Comparison of ENCODE assay signal across 8 mouse cellular contexts in genomic region chr5:24729797-24730487, GRCm38 (mm10). TPM values are rescaled to one million over a fixed set of nuclear protein-coding genes. Genes with fewer than 3 reads are reported as not detected.
DNase-seq lines count a peak whose midpoint lies in the region; ATAC-seq and TF ChIP-seq lines count a peak whose summit lies in the region.

No protein-coding gene starts in this region.

- WGBS in kidney, postnatal 0 days, result 2% methylated on average over 49 of the region's 49 CpGs
- under 1% methylated on average over 49 of the region's 49 CpGs for WGBS in embryonic facial prominence, embryonic 13.5 days
- 2% methylated on average over 48 of the region's 49 CpGs for WGBS in intestine, postnatal 0 days
- 1% methylated on average over 49 of the region's 49 CpGs for whole genome bisulfite sequencing in neural tube, embryonic 12.5 days

- H3K4me1 ChIP-seq in kidney, postnatal 0 days (replicated peaks; ENCODE audit: insufficient read depth, low read length), result peaks cover 38% of the 10 kb centered on the region
- peaks cover 72% of the 10 kb centered on the region for H3K4me1 ChIP-seq in embryonic facial prominence, embryonic 13.5 days
- 0 out of 2 replicates have a peak, but pooled peaks cover 3% of the 10 kb centered on the region for H3K4me1 ChIP-seq in intestine, postnatal 0 days (replicated peaks; ENCODE audit: control insufficient read depth, insufficient read depth, low read length)
- H3K4me1 ChIP-seq in neural tube, embryonic 12.5 days, result peaks cover 28% of the 10 kb centered on the region

- H3K9me3 ChIP-seq in kidney, postnatal 0 days (replicated peaks; ENCODE audit: low read length), result no peaks in the 10 kb centered on the region
- H3K9me3 ChIP-seq in embryonic facial prominence, embryonic 13.5 days, result no peaks in the 10 kb centered on the region
- no peaks in the 10 kb centered on the region for H3K9me3 ChIP-seq in intestine, postnatal 0 days (ENCODE audit: control insufficient read depth)
- H3K9me3 ChIP-seq in neural tube, embryonic 12.5 days, result no peaks in the 10 kb centered on the region

- H3K4me3 ChIP-seq in kidney, postnatal 0 days (replicated peaks; ENCODE audit: low read depth, low read length), result peak overlapping the region; percentile 61
- peak overlapping the region; percentile 87 for H3K4me3 ChIP-seq in embryonic facial prominence, embryonic 13.5 days
- peak overlapping the region; percentile 49 for H3K4me3 ChIP-seq in intestine, postnatal 0 days (ENCODE audit: low read depth, low read length)
- H3K4me3 ChIP-seq in neural tube, embryonic 12.5 days, result peak overlapping the region; percentile 42

- H3K27ac ChIP-seq in kidney, postnatal 0 days, result peak overlapping the region; percentile 70
- peak overlapping the region; percentile 96 for H3K27ac ChIP-seq in embryonic facial prominence, embryonic 13.5 days
- H3K27ac ChIP-seq in intestine, postnatal 0 days (ENCODE audit: low read depth, low read length), result no peak overlapping the region
- no peak overlapping the region for H3K27ac ChIP-seq in neural tube, embryonic 12.5 days

- ATAC-seq in kidney, postnatal 0 days (replicated peaks; ENCODE audit: low FRiP score, low read depth), result no peak; the same call in 1 of the 2 replicates
- no peak for ATAC-seq in embryonic facial prominence, embryonic 13.5 days (ENCODE audit: insufficient number of reproducible peaks, insufficient read depth, low FRiP score, low TSS enrichment, low read depth)
- ATAC-seq in intestine, postnatal 0 days, result no peak
- no peak; the same call in 1 of the 2 replicates for ATAC-seq in neural tube, embryonic 12.5 days (ENCODE audit: low FRiP score, low read depth)

- H3K27me3 ChIP-seq in kidney, postnatal 0 days (ENCODE audit: insufficient read depth, low read length), result no peaks in the 10 kb centered on the region
- no peaks in the 10 kb centered on the region for H3K27me3 ChIP-seq in embryonic facial prominence, embryonic 13.5 days
- peaks cover 30% of the 10 kb centered on the region for H3K27me3 ChIP-seq in intestine, postnatal 0 days (replicated peaks; ENCODE audit: control insufficient read depth, insufficient read depth, low read length)
- peaks cover 39% of the 10 kb centered on the region for H3K27me3 ChIP-seq in neural tube, embryonic 12.5 days (replicated peaks)

- peak overlapping the region; percentile 94 for H3K4me2 ChIP-seq in kidney, postnatal 0 days (ENCODE audit: low read length)
- H3K4me2 ChIP-seq in embryonic facial prominence, embryonic 13.5 days, result peak overlapping the region; percentile 85
- peak overlapping the region; percentile 76 for H3K4me2 ChIP-seq in intestine, postnatal 0 days (replicated peaks; ENCODE audit: low read depth)
- peak overlapping the region; percentile 64 for H3K4me2 ChIP-seq in neural tube, embryonic 12.5 days (replicated peaks)

- no peaks in the 10 kb centered on the region for H3K36me3 ChIP-seq in kidney, postnatal 0 days (ENCODE audit: insufficient read depth, low read length)
- peaks cover 14% of the 10 kb centered on the region; the same call in 1 of the 2 replicates for H3K36me3 ChIP-seq in embryonic facial prominence, embryonic 13.5 days
- no peaks in the 10 kb centered on the region for H3K36me3 ChIP-seq in intestine, postnatal 0 days (ENCODE audit: control insufficient read depth, insufficient read depth)
- no peaks in the 10 kb centered on the region for H3K36me3 ChIP-seq in neural tube, embryonic 12.5 days

- intact Hi-C loops in left cerebral cortex, postnatal 36 days (cut with DNase I), result no loop called here

- peak; percentile 41 for DNase-seq in kidney, postnatal 0 days (ENCODE audit: low spot score)
- DNase-seq in kidney, adult 8-10 months, result no peak
- DNase-seq in left cerebral cortex, postnatal 36 days (ENCODE audit: low spot score in 2 of 2), result no peak
- no peak for DNase-seq in cerebellum, adult 9-11 months
- DNase-seq in testis, postnatal 10 days (ENCODE audit: low spot score), result no peak

- peak overlapping the region; percentile 78 for H3K9ac ChIP-seq in kidney, postnatal 0 days (ENCODE audit: low read depth, low read length)
- H3K9ac ChIP-seq in embryonic facial prominence, embryonic 13.5 days, result peak overlapping the region; percentile 97
- H3K9ac ChIP-seq in intestine, postnatal 0 days (ENCODE audit: low read depth, low read length), result peak overlapping the region; percentile 51; the same call in 1 of the 2 replicates
- peak overlapping the region; percentile 49; the same call in 1 of the 2 replicates for H3K9ac ChIP-seq in neural tube, embryonic 12.5 days

- TF ChIP-seq CTCF in kidney, postnatal 0 days (IDR thresholded peaks at IDR 0.05; ENCODE audit: low read depth), result peak; percentile 21; the same call in 1 of the 2 replicates
- no peak for TF ChIP-seq CTCF in intestine, postnatal 0 days (IDR thresholded peaks at IDR 0.05; ENCODE audit: low read depth)

RNA-seq across cellular contexts. Expression of gene Wdr86, which starts 0.6 kb away (rescaled TPM):
- polyA plus RNA-seq in kidney, postnatal 0 days (2015; fragmentation: Nextera tagmentation; extraction: Ambion mirVana), result 21.3 and 21.9 TPM in 2 replicates
- 73.1 and 77.5 TPM in 2 replicates for polyA plus RNA-seq in embryonic facial prominence, embryonic 13.5 days (2015; fragmentation: Nextera tagmentation; extraction: Ambion mirVana)
- polyA plus RNA-seq in intestine, postnatal 0 days (2015; fragmentation: Nextera tagmentation; extraction: Ambion mirVana), result 2.7 and 2.9 TPM in 2 replicates
- 8.7 and 8.8 TPM in 2 replicates for polyA plus RNA-seq in neural tube, embryonic 12.5 days (2016; fragmentation: Nextera tagmentation; extraction: Ambion mirVana)
- under 1 TPM; 0.42 to 0.93 TPM for total RNA-seq in left cerebral cortex, postnatal 36 days (2021)

RNA-seq across cellular contexts. Expression of gene Crygn, which starts 27.9 kb away (rescaled TPM):
- 5.8 and 7.1 TPM in 2 replicates for polyA plus RNA-seq in kidney, postnatal 0 days (2015; fragmentation: Nextera tagmentation; extraction: Ambion mirVana)
- 1.1 and 2.8 TPM in 2 replicates for polyA plus RNA-seq in embryonic facial prominence, embryonic 13.5 days (2015; fragmentation: Nextera tagmentation; extraction: Ambion mirVana)
- polyA plus RNA-seq in intestine, postnatal 0 days (2015; fragmentation: Nextera tagmentation; extraction: Ambion mirVana), result 7.3 and 8.1 TPM in 2 replicates
- polyA plus RNA-seq in neural tube, embryonic 12.5 days (2016; fragmentation: Nextera tagmentation; extraction: Ambion mirVana), result 1.9 TPM in 1 of 2 replicates, not detected in the other
- not detected for total RNA-seq in left cerebral cortex, postnatal 36 days (2021)

RNA-seq across cellular contexts. Expression of gene Nub1, which starts 44.6 kb away (rescaled TPM):
- polyA plus RNA-seq in kidney, postnatal 0 days (2015; fragmentation: Nextera tagmentation; extraction: Ambion mirVana), result 35.2 and 35.3 TPM in 2 replicates
- polyA plus RNA-seq in embryonic facial prominence, embryonic 13.5 days (2015; fragmentation: Nextera tagmentation; extraction: Ambion mirVana), result 30.8 and 33.6 TPM in 2 replicates
- polyA plus RNA-seq in intestine, postnatal 0 days (2015; fragmentation: Nextera tagmentation; extraction: Ambion mirVana), result 18.0 and 19.4 TPM in 2 replicates
- 39.8 and 44.2 TPM in 2 replicates for polyA plus RNA-seq in neural tube, embryonic 12.5 days (2016; fragmentation: Nextera tagmentation; extraction: Ambion mirVana)
- total RNA-seq in left cerebral cortex, postnatal 36 days (2021), result 10 to 100 TPM; 73.5 to 77.9 TPM

Comparison
In these comparisons a context has a peak if more than half of its experiments do, and no peak if none do; other contexts are left out.
1. H3K27ac ChIP-seq: peak in kidney, postnatal 0 days (single experiment) and embryonic facial prominence, embryonic 13.5 days (single experiment); none in intestine, postnatal 0 days (single experiment) and neural tube, embryonic 12.5 days (single experiment).
2. Peak in every context shown above with its lines, with median percentiles within 50 percentile points of each other: H3K4me2 ChIP-seq, H3K4me3 ChIP-seq and H3K9ac ChIP-seq.